Mouse (Mus musculus): Measurements from ENCODE around the gene Plcg2.

Plcg2 gene

DNA sequence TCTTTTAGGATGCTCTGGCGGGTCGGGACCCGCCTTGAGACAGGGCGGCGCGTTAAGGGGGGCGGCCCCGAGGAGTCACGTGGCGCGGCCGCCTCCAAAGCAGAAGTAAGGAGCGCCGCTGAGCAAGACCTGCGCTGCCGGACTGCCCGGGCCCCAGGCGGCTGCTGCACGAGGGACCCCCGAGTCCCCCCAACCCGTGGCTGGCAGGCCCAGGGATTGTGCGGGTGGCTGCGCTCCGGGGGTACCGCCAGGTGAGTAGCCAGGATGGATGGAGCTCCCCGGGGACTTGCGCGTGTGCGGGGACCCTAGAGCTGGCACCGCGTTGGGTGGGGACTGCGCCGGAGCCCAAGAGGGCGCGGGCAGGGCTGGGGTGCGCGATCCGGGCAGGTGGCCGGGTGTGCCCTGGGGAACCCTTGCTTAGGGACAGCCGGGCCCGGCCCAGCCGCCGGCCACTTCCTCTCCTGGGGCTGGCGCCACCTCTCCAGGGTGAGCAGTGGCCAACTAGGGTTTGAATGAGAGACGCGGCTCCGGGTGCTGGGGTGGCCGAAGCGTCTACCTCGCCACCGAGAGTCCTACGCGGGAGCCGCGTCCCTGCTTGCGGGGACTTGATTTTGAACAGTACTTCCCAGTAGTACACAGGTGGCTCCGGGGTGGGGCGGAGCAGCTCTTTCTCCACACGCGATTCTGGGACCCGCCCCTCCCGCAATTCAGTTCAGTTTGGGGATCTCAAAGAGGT is at the start of gene Plcg2:
Plcg2 (plus strand) TSS at position 113 of the 736 bp plus-strand sequence.
- DNase-seq, result peak; percentile 41

DNA sequence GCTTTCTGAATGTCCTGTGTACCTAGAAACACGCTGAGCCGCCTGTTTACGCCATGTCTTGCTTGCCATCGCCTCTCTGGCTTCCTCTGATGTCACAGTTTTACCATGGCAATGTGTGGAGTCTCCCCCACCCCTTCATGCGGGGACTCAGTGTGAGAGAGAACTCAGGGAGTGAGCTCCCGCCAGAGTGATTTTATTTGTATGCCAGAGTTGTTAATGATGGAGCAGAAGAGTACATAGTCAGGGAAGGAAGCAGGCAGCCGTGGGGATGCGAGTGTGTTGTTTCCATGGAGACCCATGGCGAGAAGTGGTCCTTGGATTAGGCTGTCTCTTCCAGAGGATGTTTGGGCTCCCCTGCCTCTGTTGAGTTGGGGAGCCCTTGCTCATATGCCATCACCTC is 47.0 kb upstream of the Plcg2 start:
- no peak for DNase-seq

DNA sequence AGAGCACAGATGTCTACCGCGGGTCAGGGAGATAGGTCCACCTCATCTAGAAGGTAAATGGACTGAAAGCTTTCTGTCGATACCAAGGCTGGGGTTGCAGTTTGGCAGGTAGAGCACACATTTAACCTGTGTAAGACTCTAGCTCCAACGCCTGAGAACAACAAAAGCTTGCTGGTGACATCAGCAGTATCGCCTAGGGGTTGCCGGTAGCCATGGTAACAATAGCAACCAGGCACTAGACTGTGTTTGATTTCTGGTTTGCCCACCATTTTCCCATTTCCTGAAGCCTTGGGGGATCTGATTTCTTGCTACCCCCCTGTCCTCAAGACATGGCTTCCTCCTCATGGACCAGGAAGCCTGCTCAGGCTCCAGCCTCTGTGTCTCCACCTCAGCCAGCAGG is 44.1 kb upstream of the Plcg2 start:
- DNase-seq, result no peak

DNA sequence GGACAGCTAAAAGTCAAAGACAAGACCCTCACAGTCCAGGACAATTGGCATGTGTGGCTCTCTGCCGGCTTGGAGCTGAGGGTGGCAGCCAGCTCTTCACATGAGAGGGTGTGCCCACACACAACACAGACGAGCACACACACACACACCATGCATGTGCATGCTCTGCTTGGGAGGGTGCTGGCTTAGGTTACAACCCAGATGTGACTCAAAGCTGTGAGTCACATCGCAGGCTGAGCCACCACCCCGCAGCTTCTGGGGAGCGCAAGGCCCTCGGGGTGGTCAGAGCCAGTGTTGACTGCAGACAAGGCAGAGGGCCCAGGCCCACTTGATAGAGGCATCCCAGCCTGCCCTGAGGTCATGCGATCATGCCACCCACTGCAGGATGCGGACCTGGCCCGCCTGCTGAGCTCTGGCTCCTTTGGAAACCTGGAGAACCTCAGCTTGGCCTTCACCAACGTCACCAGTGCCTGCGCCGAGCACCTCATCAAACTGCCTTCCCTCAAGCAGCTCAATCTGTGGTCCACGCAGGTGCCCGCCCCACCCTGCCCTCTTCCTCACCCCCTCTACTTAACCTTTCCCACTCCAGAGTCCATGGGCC is 43.5 kb upstream of the Plcg2 start:
- no peak for DNase-seq

DNA sequence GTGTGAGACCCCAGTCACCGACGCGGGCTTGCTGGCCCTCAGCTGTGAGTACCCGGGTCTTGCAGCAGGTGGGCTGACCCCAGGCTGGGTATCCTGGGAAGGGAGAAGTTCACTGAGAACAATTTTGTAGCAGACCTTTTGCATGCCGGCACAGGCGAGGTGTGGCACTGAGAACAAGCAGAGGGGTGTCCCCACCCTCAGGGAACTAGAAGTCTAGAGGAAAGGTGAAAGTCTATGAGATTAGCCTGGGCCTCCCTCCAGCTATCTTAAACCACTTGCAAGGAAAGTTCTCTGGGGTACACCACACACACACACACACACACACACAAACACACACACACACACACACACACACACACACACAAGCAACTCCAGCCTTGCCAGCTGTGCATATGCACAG is 42.4 kb upstream of the Plcg2 start:
- DNase-seq, result no peak

DNA sequence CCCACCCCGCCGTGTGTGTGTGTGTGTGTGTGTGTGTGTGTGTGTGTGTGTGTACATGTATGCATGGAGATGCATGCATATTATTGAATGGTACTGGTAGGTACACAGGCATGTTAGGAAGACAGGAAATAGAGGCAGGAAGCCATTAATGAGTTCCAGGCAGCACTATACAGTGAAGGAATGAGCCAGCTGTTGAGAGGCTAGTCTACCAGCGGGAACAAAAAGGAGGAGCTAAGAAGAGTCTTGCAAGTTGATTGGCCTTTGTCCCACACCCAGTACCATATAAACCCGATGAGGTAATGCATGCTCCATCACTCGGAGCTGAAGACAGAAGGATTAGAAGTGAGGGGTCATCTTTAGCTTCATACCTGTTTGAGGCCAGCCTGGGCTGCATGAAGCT is 39.7 kb upstream of the Plcg2 start:
- no peak for DNase-seq

DNA sequence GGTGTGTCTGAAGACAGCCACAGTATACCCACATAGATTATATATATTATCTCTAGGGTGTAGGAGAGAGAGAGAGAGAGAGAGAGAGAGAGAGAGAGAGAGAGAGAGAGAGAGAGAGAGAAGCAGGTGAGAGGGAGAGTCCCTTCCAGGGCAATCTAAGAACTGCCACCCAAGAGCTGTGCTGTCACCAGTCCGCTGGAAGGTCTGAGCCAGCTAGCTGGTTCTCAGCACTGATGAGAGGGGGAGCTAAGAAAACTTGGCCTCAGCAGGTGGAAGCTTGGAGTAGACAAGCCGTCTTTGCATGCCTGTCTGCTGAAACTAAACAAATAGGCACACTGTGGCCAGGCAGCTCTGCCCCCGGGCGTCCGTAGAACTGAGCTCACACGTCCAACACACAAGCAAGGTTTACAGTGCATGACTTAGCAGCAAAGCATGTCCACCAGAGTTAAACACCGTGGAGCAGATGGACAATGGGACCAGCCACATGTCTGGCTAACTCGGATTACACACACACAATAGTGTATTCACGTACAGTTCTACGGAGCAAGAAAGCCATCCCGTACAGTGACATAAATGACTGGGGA is 35.3 kb upstream of the Plcg2 start:
- no peak for DNase-seq

DNA sequence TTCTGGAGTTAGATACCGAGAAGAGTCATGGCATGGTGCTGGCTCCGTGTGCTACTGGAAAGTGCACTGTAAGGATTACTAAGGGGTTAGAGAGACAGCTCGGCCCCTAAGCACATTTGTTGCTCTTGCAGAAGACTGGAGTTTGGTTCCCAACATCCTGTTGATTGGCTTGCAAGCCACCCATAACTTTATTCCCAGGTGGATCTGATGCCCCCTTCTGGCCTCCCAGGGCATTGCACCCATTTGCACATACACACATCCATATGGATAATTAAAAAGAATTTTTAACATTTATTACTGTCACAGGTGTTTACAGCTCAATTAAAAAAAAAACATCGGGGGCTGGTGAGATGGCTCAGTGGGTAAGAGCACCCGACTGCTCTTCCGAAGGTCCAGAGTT is 33.6 kb upstream of the Plcg2 start:
- peak; percentile 36 for DNase-seq

DNA sequence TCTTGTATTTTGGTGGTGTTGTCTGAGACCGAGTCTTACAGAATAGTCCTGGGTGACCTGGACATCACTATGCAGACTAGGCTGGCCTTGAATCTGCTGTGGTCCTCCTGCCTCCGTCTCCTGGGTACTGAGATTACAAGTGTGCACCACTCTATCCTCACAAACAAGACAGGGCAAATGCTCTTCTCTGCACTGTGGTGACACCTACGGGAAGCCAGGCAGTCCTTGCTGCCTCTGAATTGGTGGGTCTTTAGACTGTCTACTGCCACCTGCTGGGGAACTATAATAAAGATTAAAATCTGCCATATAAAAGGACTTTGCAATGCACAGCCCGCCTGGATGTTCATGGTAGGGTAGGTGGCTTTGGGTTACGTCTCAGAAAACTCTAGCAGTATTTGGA is 32.8 kb upstream of the Plcg2 start:
- DNase-seq, result peak; percentile 64

DNA sequence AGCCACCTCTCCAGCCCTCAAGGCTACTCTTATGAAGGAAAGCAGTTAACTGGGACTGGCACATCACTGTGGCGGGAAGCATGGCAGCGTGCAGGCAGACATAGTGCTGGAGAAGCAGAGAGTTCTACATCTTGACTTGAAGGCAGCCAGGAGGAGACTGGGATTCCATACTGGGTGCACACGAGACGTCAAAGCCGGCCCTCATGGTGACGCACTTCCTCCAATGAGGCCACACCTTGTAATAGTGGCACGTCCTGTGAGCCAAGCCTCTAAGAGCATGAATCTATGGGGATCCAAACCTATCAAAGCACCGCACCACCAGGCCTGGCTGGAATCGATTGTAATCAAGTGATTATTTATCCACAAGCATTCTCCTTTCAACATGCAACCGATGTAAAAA is 30.6 kb upstream of the Plcg2 start:
- DNase-seq, result no peak

DNA sequence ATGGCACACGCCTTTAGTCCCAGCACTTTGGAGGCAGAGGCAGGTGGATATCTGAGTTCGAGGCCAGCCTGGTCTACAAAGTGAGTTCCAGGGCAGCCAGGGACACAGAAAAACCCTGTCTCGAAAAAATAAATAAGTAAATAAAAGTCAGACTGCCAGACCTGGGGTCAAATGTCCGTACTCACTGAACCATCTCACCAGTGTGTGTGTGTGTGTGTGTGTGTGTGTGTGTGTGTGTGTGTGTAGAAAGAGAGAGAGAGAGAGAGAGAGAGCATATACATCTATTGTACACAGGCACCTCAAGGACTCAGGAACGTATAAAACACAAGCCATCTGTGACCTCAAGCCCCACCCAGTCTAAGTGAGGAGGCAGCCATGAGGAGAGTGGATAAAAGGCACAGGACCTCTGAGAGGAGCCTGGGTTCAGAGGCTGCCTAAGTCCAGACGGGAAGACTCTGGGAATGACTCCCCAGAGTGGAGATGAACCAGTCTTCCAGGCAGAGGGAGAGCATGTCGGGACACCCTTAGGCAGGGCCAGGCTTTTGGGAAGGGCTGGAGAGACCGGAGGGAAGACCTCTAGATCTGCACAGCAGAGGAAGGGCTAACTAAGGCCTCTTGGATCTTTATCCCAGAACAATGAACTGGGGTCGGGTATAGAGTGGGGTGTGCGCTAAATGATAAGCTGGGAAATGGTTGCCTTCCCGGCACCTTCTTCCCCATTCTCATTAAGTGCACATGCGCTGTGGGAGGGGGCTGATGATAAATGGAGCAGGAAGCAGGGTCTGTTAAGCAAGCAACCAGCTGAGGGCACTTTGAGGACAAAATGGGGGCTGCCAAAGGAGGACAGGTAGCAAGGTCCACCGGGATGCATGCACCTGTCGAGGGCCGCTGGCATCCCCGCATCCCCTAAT is 28.4 kb upstream of the Plcg2 start:
- no peak for DNase-seq

DNA sequence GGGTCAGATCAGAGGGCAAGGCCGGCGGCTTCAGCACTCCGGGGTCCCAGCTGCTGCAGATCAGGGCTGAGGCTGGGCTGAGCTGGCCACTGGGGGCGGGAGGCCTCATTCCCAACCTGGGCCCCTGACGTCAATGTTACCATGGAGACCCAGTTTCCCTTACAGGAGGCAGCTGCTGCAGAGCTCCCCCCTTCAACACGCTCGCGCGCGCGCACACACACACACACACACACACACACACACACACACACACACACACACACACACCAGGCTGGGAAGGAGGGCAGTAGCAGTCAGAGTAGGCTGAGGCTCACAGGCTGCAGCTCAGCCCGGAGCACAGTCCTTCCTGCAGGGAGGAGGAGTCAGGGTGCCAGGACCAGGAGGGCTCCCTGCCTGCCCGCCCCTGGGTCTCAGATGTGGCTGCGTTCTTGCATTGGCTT is 27.7 kb upstream of the Plcg2 start:
- peak; percentile 69 for DNase-seq

DNA sequence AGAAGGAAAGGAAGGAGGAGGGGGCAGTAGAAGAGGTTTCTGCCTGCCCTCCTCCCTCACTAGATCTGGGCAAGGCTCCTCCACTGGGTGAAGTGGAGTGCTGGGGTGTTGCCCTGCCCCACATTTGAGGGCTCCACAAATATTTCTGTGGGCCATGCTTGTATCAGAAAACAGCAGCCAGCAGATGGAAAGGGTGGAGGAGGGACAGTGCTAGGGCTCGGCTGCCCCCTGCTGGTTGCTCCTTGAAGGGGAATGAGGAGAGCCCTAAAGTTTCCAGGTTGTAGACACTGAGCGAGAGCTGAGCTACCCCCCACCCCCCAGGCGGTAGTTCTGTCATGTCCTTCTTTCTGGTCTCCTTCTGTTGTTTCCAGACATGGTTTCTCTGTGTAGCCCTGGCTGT is 26.9 kb upstream of the Plcg2 start:
- DNase-seq, result peak; percentile 79

DNA sequence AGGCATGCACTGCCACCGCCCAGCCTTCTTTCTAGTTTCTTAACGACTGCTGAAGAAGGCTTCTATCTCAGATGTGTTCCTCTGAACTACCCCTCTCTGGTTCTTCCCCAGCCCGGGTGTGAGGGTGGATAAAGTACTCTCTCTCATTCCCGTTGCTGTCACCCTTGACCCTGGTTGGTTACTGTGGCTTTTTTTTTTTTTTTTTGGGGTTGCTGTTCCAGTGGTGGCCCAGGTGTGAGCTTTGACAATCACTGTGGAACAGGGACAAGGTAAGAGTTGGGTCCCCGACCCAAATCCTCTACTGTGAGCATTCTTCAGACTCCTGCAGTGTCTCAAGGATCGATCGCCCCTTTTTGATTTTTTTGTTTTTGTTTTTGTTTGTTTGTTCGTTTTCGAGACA is 26.4 kb upstream of the Plcg2 start:
- DNase-seq, result no peak

DNA sequence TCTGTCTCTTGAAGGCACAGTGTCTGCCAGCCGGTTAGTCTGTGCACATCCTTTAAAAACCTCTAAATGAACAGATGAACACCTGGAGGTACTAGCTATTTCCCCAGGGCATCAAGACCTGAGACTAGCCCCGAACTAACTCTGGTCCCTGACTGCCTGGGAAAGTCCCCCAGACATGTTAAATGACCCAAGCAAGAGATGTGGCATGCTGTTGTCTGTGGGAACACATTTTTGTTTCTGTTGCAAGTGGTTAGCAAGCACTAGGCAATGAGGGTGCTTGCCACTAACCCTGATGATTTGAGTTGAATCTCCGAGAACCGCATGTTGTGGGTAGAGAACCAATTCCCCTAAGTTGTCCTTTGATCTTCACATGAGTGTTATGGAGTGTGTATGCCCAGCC is 25.8 kb upstream of the Plcg2 start:
- DNase-seq, result no peak

DNA sequence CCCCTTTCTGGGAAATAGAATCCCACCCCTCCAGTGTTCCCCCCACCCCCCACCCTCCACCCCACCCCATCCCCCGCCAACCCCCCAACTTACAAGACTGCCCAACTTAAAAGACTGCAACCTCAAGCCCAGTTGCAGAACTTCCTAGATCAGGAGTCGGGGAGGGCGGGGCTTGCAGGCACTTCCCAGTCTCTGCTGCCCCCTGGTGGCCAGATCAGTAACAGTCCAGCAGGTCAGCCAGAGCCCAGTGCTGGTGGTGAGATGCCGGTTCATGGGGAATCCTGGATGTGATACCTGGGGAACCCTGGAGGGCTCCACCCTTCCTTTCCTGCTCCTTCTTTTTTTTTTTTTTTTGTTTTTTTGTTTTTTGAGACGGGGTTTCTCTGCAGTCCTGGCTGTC is 23.1 kb upstream of the Plcg2 start:
- DNase-seq, result peak; percentile 94

DNA sequence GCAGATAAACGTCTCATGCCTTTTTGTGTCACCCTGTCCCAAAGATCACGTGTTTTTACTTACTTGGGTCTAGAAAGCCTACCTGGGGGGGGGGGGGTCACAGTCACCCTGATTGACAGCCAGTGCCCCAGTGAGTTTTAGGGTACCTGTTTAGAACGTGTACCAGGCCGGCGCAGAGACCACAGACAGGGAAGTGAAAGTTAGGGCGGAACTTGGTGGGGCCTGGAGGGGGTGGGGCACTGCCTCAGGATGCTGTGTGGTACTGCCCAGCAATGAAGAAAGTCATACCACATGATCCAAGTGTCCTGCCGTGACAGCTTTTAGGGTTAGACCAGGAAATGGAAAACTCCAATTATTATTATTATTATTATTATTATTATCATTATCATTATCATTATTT is 22.3 kb upstream of the Plcg2 start:
- DNase-seq, result peak; percentile 49

DNA sequence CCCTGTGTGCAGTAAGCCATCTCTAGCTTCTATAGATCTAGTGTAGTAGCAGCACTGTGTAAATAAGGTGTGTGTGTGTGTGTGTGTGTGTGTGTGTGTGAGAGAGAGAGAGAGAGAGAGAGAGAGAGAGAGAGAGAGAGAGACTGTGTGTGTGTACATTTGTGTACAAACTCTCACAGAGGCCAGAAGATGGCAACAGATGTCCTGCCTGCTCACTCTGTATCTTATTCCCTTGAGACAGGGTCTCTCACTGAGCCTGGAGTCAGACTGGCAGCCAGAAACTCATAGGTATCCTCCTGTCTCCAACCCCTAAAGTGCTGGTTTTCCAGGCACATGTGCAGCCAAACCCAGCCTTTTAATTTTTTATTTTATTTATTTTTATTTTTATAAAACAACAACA is 20.0 kb upstream of the Plcg2 start:
- no peak for DNase-seq

DNA sequence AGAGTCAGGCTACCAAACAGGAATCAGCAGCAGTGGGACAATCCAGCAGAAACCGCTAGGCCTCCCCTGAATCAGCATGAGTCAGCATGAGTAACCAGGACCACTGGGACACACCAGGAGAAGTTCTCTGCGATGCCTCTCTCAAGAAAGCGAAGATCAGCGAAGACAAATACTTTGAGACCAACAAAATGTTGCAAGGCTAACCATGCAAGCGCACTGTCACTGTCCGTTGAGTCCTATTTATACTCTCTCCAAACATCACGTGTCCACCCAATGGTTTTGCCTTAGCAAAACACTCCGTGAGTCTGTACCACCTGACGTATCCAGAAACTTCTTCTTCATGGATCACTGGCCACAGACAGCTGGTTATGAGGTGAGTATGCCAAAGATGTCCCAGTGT is 18.1 kb upstream of the Plcg2 start:
- no peak for DNase-seq

DNA sequence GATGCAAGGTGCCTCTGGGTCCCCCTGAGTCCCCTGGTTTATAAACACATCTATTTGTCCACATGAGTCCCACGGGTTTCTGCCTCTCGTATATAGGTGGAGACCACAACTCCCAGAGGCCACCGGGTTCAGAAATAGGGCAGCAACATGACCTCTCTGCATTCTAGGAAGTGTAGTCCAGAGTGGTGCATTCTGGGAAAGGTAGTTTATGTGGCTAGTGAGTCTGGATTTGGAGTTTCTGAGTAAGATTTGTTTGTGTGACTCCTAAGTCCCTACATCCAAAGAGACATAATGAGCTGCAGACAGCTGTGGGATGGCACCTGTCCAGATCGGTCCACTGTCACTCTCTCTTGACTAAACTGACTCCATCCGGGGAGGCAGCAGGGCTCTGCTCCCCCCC is 17.6 kb upstream of the Plcg2 start:
- DNase-seq, result no peak

DNA sequence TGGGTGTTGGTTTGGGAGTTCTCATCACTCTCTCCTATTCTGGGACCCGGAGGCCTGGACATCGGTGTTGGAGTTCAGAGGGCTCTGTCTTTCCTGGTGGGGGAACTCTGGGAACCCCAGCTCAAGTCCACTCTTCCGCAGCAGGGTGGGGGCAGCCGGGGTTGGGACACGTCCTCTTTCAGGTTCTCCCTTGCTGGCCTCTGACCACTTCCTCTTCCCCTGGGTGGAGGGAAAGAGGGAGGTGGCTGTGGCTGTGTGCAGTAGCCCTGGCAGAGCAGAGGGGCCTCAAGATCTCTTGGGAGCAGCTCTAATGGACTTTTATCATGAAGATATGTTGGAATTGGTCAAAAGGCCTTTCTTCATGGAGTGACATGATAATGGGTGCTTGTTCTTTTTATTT is 16.3 kb upstream of the Plcg2 start:
- DNase-seq, result peak; percentile 55

DNA sequence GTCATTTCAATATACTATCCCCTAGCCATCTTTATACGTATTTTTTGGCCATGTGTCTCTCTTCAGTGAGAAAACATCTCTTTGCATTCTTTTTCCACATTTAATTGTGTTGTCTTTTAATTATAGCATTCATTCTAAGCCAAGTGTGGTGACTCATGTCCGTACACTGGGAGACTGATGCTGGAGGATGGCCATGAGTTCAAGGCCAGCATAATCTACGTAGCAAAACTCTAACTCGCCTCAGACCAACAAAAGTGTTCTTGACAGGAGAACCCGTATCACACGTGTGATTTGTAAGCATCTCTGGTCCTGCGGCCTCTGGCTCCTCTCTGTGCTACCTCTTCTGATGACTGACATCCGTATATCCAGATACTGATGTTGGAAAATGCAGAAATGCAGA is 13.4 kb upstream of the Plcg2 start:
- DNase-seq, result no peak

DNA sequence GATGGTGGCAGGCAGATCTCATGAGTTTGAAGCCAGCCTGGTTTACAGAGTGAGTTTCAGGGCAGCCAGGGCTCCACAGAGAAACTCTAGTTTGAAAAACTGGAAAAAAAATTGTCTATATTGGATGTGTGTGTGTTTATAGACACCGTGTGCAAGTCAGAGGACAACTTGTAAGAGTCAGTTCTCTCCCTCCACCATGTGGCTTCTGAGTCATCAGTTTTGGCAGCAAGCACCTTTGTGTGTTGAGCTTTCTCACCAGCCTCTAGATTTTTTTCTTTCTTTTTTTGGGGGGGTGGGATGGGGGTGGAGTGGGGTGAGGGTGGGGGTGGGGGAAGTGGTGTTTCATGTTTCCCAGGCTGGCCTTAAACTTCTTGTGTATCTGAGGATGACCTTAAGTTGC is 12.8 kb upstream of the Plcg2 start:
- no peak for DNase-seq

Data from liver (tissue).